ENCODE assay signal across 14 mouse cellular contexts in the genomic region with DNA sequence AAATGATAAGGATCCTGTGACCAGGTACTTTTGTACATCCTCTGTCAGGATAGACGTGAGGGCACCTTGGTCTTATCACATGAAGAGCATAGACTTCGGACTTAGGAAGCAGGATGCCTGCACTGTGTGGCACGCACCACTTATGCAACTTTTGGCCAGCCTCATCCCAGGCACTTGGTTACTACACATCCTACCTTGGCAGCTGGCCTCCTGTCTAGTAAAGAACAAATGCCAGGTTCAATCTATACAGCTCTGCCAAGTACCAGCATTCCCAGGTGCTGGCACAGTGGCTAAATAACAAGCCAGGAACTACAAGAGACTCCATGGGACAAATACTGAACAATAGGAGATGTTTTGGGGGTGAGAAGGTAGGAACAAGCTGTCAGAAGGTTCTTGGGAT.
"Had no signal": no experiment of that assay in that cellular context is flagged by ENCODE, and none has a peak within 500 bp of the region (broad histone marks: within the 10 kb centered on the region; RNA-seq: fewer than 3 reads in every experiment).

No protein-coding gene starts in this region.

- DNase-seq: kidney, adult 11 months; kidney, adult 9 months; kidney, postnatal 36 days; layer of hippocampus, adult 9-11 months; layer of hippocampus, postnatal 36 days; lung, embryonic 14.5 days; lung, postnatal 14 days; midbrain, embryonic 14.5 days; thymus, adult 2 months; thymus, postnatal 25 days had no signal

- H3K4me3 ChIP-seq: limb, embryonic 15.5 days; neural tube, embryonic 12.5 days had no signal

- H3K36me3 ChIP-seq: limb, embryonic 15.5 days; neural tube, embryonic 12.5 days had no signal

- H3K4me1 ChIP-seq: limb, embryonic 15.5 days; neural tube, embryonic 12.5 days had no signal

- H3K9ac ChIP-seq: limb, embryonic 15.5 days; lung, embryonic 14.5 days; neural tube, embryonic 12.5 days had no signal

- H3K9me3 ChIP-seq: limb, embryonic 15.5 days; neural tube, embryonic 12.5 days had no signal

- H3K27ac ChIP-seq: kidney, postnatal 0 days; limb, embryonic 15.5 days; macrophage; neural tube, embryonic 12.5 days had no signal

- H3K27me3 ChIP-seq: limb, embryonic 15.5 days; neural tube, embryonic 12.5 days had no signal

- H3K4me2 ChIP-seq: limb, embryonic 15.5 days; lung, embryonic 14.5 days; neural tube, embryonic 12.5 days had no signal
